Mouse (Mus musculus) brain, embryonic 14.5 days (tissue): ENCODE data around the gene Fmnl2.

Experiments used
- CTCF ChIP-seq: fragments of 200-500 bp; IDR thresholded peaks from 2 replicates; pipeline ENCODE4 v1.5.1; 2012; ENCODE audit warnings: inconsistent platforms, mild to moderate bottlenecking, moderate library complexity, borderline replicate concordance; ENCODE audit not compliant: insufficient read depth, insufficient read length; ENCODE audit errors: extremely low read depth
- POLR2A ChIP-seq: fragments of 200-500 bp; IDR thresholded peaks from 2 replicates; pipeline ENCODE4 v1.6.1; 2012; ENCODE audit warnings: mild to moderate bottlenecking, inconsistent platforms, borderline replicate concordance; ENCODE audit not compliant: poor library complexity, insufficient read depth, insufficient read length, severe bottlenecking; ENCODE audit errors: extremely low read depth

GRCm38 (mm10) chr2:52884082-52884481, 26.4 kb downstream of the Fmnl2 start:
- TF ChIP-seq POLR2A = no peak
- no peak for TF ChIP-seq CTCF
